Mouse (Mus musculus): ENCODE measurements around the gene Chfr. TPM values are rescaled to one million over a fixed set of nuclear protein-coding genes. Genes with fewer than 3 reads are reported as not detected.
"Not testable (repeated sequence)": the region's sequence is repeated elsewhere in the genome, so short reads cannot be mapped to it uniquely, and the experiment has no call there.

Chfr gene
- polyA plus RNA-seq, 1 experiment: 185 TPM

- no peaks in the 10 kb centered on the region for H3K27me3 ChIP-seq (ENCODE audit: control insufficient read depth, insufficient read depth, low read length)
- DNase-seq: peak; percentile 96
- peak within 1 kb of the TSS; percentile 93 for H3K4me3 ChIP-seq (ENCODE audit: control insufficient read depth, insufficient read depth, low read length)
- peak within 1 kb of the TSS; percentile 50 for H3K27ac ChIP-seq (ENCODE audit: control insufficient read depth, insufficient read depth, low read length)
- H3K36me3 ChIP-seq (ENCODE audit: control insufficient read depth, insufficient read depth, low read length): peaks cover 4% of the 10 kb centered on the region; the same call in 1 of the 2 replicates
- TF ChIP-seq CTCF (IDR thresholded peaks at IDR 0.05; ENCODE audit: borderline replicate concordance, control insufficient read depth, extremely low read depth, insufficient read depth, low read length, poor library complexity) (peak; percentile 40; the same call in 1 of the 2 replicates), POLR2A (IDR thresholded peaks at IDR 0.05; ENCODE audit: control insufficient read depth, extremely low read depth, insufficient read depth, low read length, poor library complexity) (peak; percentile 50)
- WGBS: under 1% methylated on average over 71 of the region's 71 CpGs
- H3K4me1 ChIP-seq (replicated peaks; ENCODE audit: control insufficient read depth, insufficient read depth, low read length): peaks cover 13% of the 10 kb centered on the region
Measured at GRCm38 (mm10) chr5:110107581-110108304, 27.9 kb upstream of the Chfr start, which contains the start of gene Gtpbp6. Gene Gtpbp6 (minus strand): TSS chr5:110108197.

- Histone ChIP-seq H3K27me3 (ENCODE audit: control insufficient read depth, insufficient read depth, low read length) (no peaks in the 10 kb centered on the region), H3K4me1 (replicated peaks; ENCODE audit: control insufficient read depth, insufficient read depth, low read length) (peaks cover 13% of the 10 kb centered on the region), H3K4me3 (ENCODE audit: control insufficient read depth, insufficient read depth, low read length) (peak overlapping the region; percentile 93), H3K36me3 (ENCODE audit: control insufficient read depth, insufficient read depth, low read length) (peaks cover 8% of the 10 kb centered on the region; the same call in 1 of the 2 replicates), H3K27ac (ENCODE audit: control insufficient read depth, insufficient read depth, low read length) (peak overlapping the region; percentile 28; the same call in 1 of the 2 replicates)
- 0% methylated on average over 7 of the region's 7 CpGs for WGBS
- no peak for DNase-seq
- TF ChIP-seq POLR2A (IDR thresholded peaks at IDR 0.05; ENCODE audit: control insufficient read depth, extremely low read depth, insufficient read depth, low read length, poor library complexity) (no peak), CTCF (IDR thresholded peaks at IDR 0.05; ENCODE audit: borderline replicate concordance, control insufficient read depth, extremely low read depth, insufficient read depth, low read length, poor library complexity) (no peak)
Measured at GRCm38 (mm10) chr5:110108305-110108628, 27.4 kb upstream of the Chfr start.

GRCm38 (mm10) chr5:110109991-110110441 is 25.6 kb upstream of the Chfr start, which contains the start of gene Zfp605:
Gene Zfp605 (plus strand): TSS chr5:110110092.
- Histone ChIP-seq H3K4me1 (replicated peaks; ENCODE audit: control insufficient read depth, insufficient read depth, low read length) (peaks cover 13% of the 10 kb centered on the region), H3K4me3 (ENCODE audit: control insufficient read depth, insufficient read depth, low read length) (peak within 1 kb of the TSS; percentile 75), H3K27ac (ENCODE audit: control insufficient read depth, insufficient read depth, low read length) (peak within 1 kb of the TSS; percentile 57), H3K36me3 (ENCODE audit: control insufficient read depth, insufficient read depth, low read length) (peaks cover 5% of the 10 kb centered on the region; the same call in 1 of the 2 replicates), H3K27me3 (ENCODE audit: control insufficient read depth, insufficient read depth, low read length) (no peaks in the 10 kb centered on the region)
- DNase-seq: peak; percentile 83
- TF ChIP-seq POLR2A (IDR thresholded peaks at IDR 0.05; ENCODE audit: control insufficient read depth, extremely low read depth, insufficient read depth, low read length, poor library complexity): no peak
- no peak for TF ChIP-seq CTCF (IDR thresholded peaks at IDR 0.05; ENCODE audit: borderline replicate concordance, control insufficient read depth, extremely low read depth, insufficient read depth, low read length, poor library complexity)
- WGBS: 3% methylated on average over 12 of the region's 12 CpGs

- not testable (repeated sequence) for H3K27ac ChIP-seq (ENCODE audit: control insufficient read depth, insufficient read depth, low read length); H3K4me3 ChIP-seq (ENCODE audit: control insufficient read depth, insufficient read depth, low read length); H3K27me3 ChIP-seq (ENCODE audit: control insufficient read depth, insufficient read depth, low read length); DNase-seq; H3K4me1 ChIP-seq (replicated peaks; ENCODE audit: control insufficient read depth, insufficient read depth, low read length)
- H3K36me3 ChIP-seq (ENCODE audit: control insufficient read depth, insufficient read depth, low read length): peaks cover 10% of the 10 kb centered on the region
- 97% methylated on average over 3 of the region's 3 CpGs for WGBS
Measured at GRCm38 (mm10) chr5:110122380-110122779, 13.3 kb upstream of the Chfr start.

GRCm38 (mm10) chr5:110136087-110136464 is 434 bp downstream of the Chfr start:
- TF ChIP-seq CTCF (IDR thresholded peaks at IDR 0.05; ENCODE audit: borderline replicate concordance, control insufficient read depth, extremely low read depth, insufficient read depth, low read length, poor library complexity) (peak; percentile 8; the same call in 1 of the 2 replicates), POLR2A (IDR thresholded peaks at IDR 0.05; ENCODE audit: control insufficient read depth, extremely low read depth, insufficient read depth, low read length, poor library complexity) (no peak)
- Histone ChIP-seq H3K36me3 (ENCODE audit: control insufficient read depth, insufficient read depth, low read length) (peaks cover 10% of the 10 kb centered on the region), H3K27me3 (ENCODE audit: control insufficient read depth, insufficient read depth, low read length) (no peaks in the 10 kb centered on the region), H3K27ac (ENCODE audit: control insufficient read depth, insufficient read depth, low read length) (peak overlapping the region; percentile 60), H3K4me3 (ENCODE audit: control insufficient read depth, insufficient read depth, low read length) (peak overlapping the region; percentile 99), H3K4me1 (replicated peaks; ENCODE audit: control insufficient read depth, insufficient read depth, low read length) (no peaks in the 10 kb centered on the region; the same call in 1 of the 2 replicates)
- 4% methylated on average over 18 of the region's 18 CpGs for WGBS
- no peak for DNase-seq

- no peak for DNase-seq
- TF ChIP-seq CTCF (IDR thresholded peaks at IDR 0.05; ENCODE audit: borderline replicate concordance, control insufficient read depth, extremely low read depth, insufficient read depth, low read length, poor library complexity) (no peak), POLR2A (IDR thresholded peaks at IDR 0.05; ENCODE audit: control insufficient read depth, extremely low read depth, insufficient read depth, low read length, poor library complexity) (no peak)
- Histone ChIP-seq H3K4me1 (replicated peaks; ENCODE audit: control insufficient read depth, insufficient read depth, low read length) (no peaks in the 10 kb centered on the region; the same call in 1 of the 2 replicates), H3K27me3 (ENCODE audit: control insufficient read depth, insufficient read depth, low read length) (no peaks in the 10 kb centered on the region), H3K27ac (ENCODE audit: control insufficient read depth, insufficient read depth, low read length) (no peak overlapping the region), H3K36me3 (ENCODE audit: control insufficient read depth, insufficient read depth, low read length) (peaks cover 13% of the 10 kb centered on the region), H3K4me3 (ENCODE audit: control insufficient read depth, insufficient read depth, low read length) (no peak overlapping the region)
- WGBS: 100% methylated on average over 3 of the region's 3 CpGs
Measured at GRCm38 (mm10) chr5:110137816-110138215, 2.2 kb downstream of the Chfr start.
